Mouse (Mus musculus) small intestine, adult 2 months (tissue): Measurements from ENCODE around the gene Acoxl.

ENCODE experiments used
- CTCF ChIP-seq: fragments of 200-500 bp; IDR thresholded peaks from 2 replicates; pipeline ENCODE4 v1.5.1; 2012; ENCODE audit warnings: low read depth, mild to moderate bottlenecking, control low read depth, inconsistent platforms, low read length, moderate library complexity, mixed read lengths; ENCODE audit not compliant: insufficient replicate concordance, insufficient read length; ENCODE audit errors: extremely low read depth
- POLR2A ChIP-seq: fragments of 200-500 bp; IDR thresholded peaks from 2 replicates; pipeline ENCODE4 v1.6.1; 2012; ENCODE audit warnings: low read depth, mild to moderate bottlenecking, control low read depth, inconsistent platforms, low read length, moderate library complexity

DNA sequence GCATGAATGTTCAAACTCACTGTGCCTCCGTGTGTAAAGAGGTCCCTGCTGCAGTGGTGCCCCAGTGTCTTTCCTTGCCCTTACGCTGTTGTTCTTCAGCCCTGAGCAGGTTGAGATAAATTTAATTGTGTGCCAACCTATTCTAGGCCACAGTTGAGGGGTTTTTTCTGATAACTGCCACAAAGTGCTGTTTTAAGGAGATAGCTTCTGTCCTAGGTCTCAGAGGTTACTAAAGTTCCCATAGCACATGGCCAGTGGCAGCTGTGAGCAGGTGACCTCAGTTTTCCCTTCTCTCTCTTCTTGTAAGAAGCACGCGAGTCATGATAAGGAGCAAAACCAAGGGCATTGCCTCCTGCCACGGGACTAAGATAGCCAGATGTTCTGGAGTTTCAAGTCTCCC, 245.9 kb downstream of the Acoxl start:
- TF ChIP-seq POLR2A (no peak), CTCF (no peak)
